Mouse (Mus musculus) myocyte (in vitro differentiated cells): ENCODE results near the gene Clip4.

ENCODE experiments used
- CEBPB ChIP-seq: IDR thresholded peaks from 2 replicates; pipeline ENCODE4 v1.6.1; 2011; ENCODE audit warnings: mild to moderate bottlenecking, moderate library complexity; ENCODE audit not compliant: poor library complexity, insufficient read depth, severe bottlenecking
- MAX ChIP-seq: IDR thresholded peaks from one replicate; pipeline ENCODE4 v1.6.1; 2011; ENCODE audit warnings: low read depth, mild to moderate bottlenecking, control low read depth
- MYOG ChIP-seq, 3 experiments: IDR thresholded peaks; one replicate each; pipeline ENCODE4 v1.6.1; 2011; ENCODE audit warnings: control low read depth in 2 of 3, low read depth in 2 of 3, mild to moderate bottlenecking in 2 of 3; ENCODE audit not compliant: insufficient read length in 2 of 3, control insufficient read depth in 1 of 3, insufficient read depth in 1 of 3
- POLR2A ChIP-seq: IDR thresholded peaks from one replicate; pipeline ENCODE4 v1.6.1; 2011; ENCODE audit warnings: low read depth, mild to moderate bottlenecking, control low read depth, moderate library complexity; ENCODE audit not compliant: insufficient read length
- POLR2AphosphoS2 ChIP-seq: IDR thresholded peaks from one replicate; pipeline ENCODE4 v1.6.1; 2011; ENCODE audit warnings: low read depth, control low read depth; ENCODE audit not compliant: insufficient read length
- TCF12 ChIP-seq: IDR thresholded peaks from one replicate; pipeline ENCODE4 v1.6.1; 2011; ENCODE audit warnings: mild to moderate bottlenecking, control low read depth; ENCODE audit not compliant: poor library complexity, insufficient read depth, severe bottlenecking

GRCm38 (mm10) chr17:71870641-71871040, 102.4 kb downstream of the Clip4 start:
- TF ChIP-seq MAX (no peak), CEBPB (no peak), POLR2A (no peak), TCF12 (no peak), MYOG (IDR thresholded peaks at IDR 0.05; ENCODE audit: control insufficient read depth in 1 of 3, insufficient read depth in 1 of 3, insufficient read length in 2 of 3, low read depth in 2 of 3) (no peak), POLR2AphosphoS2 (no peak)
